Mouse (Mus musculus) thymus, adult 2 months (tissue): ENCODE results near the gene Rita1.

Experiments used
- CTCF ChIP-seq: fragments of 200-500 bp; IDR thresholded peaks from 2 replicates; pipeline ENCODE4 v1.5.1; 2012; ENCODE audit warnings: mild to moderate bottlenecking, control low read depth, low read length, moderate library complexity, borderline replicate concordance; ENCODE audit not compliant: control insufficient read depth, poor library complexity, insufficient read depth; ENCODE audit errors: extremely low read depth
- POLR2A ChIP-seq: fragments of 200-500 bp; IDR thresholded peaks from 2 replicates; pipeline ENCODE4 v1.6.1; 2012; ENCODE audit warnings: mild to moderate bottlenecking, low read length, control low read depth, moderate library complexity; ENCODE audit not compliant: control insufficient read depth, poor library complexity, insufficient read depth; ENCODE audit errors: extremely low read depth

- TF ChIP-seq POLR2A: no peak
- TF ChIP-seq CTCF: no peak
Observed at GRCm38 (mm10) chr5:120567253-120567701, 45.1 kb downstream of the Rita1 start.
